Mouse (Mus musculus): ENCODE measurements around the gene Lama4. TPM values are rescaled to one million over a fixed set of nuclear protein-coding genes. Genes with fewer than 3 reads are reported as not detected.

Lama4 gene
- total and polyA plus RNA-seq, 3 experiments: not detected

DNA sequence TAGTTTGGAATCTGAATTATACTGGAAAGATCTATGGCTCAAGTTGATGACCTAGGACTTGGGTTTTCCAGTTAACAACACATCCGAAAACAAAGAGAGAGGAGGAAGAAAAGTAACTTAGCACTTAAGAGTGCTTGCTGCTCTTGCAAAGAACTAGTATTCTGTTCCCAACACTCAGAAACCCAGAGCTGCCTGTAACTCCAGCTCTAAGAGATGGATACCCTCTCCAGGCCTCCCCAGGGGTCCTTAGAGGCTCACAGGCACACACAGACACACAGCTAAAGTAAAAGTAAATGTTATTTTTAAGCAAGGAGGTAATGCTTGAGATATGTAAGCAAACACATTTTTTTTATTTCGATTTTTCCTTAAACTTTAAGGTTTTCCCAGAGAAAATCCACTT, 49.5 kb downstream of the Lama4 start:
- no peak for DNase-seq (ENCODE audit: low read depth, low spot score)
- H3K27ac ChIP-seq (ENCODE audit: control insufficient read depth, low read depth, low read length): no peak overlapping the region
- no peaks in the 10 kb centered on the region for H3K4me1 ChIP-seq (ENCODE audit: control insufficient read depth in 1 of 2, insufficient read depth in 2 of 2, low read length in 2 of 2)
- H3K36me3 ChIP-seq (ENCODE audit: control insufficient read depth in 1 of 2, insufficient read depth in 2 of 2, low read length in 2 of 2): no peaks in the 10 kb centered on the region
- no peaks in the 10 kb centered on the region for H3K9me3 ChIP-seq (replicated peaks; ENCODE audit: insufficient read depth, low read length)
- no peak for TF ChIP-seq CHD1 (IDR thresholded peaks at IDR 0.05; ENCODE audit: low read depth, low read length)
- no peak for TF ChIP-seq SMC3 (IDR thresholded peaks at IDR 0.05; ENCODE audit: low read depth, low read length)
- TF ChIP-seq MAX (IDR thresholded peaks at IDR 0.05; ENCODE audit: low read length): no peak
- no peak for TF ChIP-seq EP300 (IDR thresholded peaks at IDR 0.05; ENCODE audit: low read depth in 1 of 2, low read length in 2 of 2)
- TF ChIP-seq ZC3H11A (IDR thresholded peaks at IDR 0.05; ENCODE audit: low read depth, low read length): no peak
- no peak for TF ChIP-seq UBTF (IDR thresholded peaks at IDR 0.05; ENCODE audit: borderline replicate concordance, insufficient read depth, low read depth, low read length)
- no peak for TF ChIP-seq ZKSCAN1 (IDR thresholded peaks at IDR 0.05; ENCODE audit: low read depth, low read length)
- no peak for TF ChIP-seq BHLHE40 (IDR thresholded peaks at IDR 0.05; ENCODE audit: borderline replicate concordance, low read depth, low read length)
- no peak for TF ChIP-seq TBP (IDR thresholded peaks at IDR 0.05; ENCODE audit: low read depth, low read length)
- TF ChIP-seq ZNF384 (IDR thresholded peaks at IDR 0.05; ENCODE audit: low read depth, low read length): no peak
- TF ChIP-seq MAFK (IDR thresholded peaks at IDR 0.05; ENCODE audit: borderline replicate concordance, low read depth, low read length): no peak
- no peak for TF ChIP-seq RCOR1 (IDR thresholded peaks at IDR 0.05; ENCODE audit: low read depth, low read length)
- TF ChIP-seq HCFC1 (IDR thresholded peaks at IDR 0.05; ENCODE audit: low read depth, low read length): no peak
- no peak for TF ChIP-seq MYC (IDR thresholded peaks at IDR 0.05; ENCODE audit: low read depth, low read length)
- TF ChIP-seq MEF2A (IDR thresholded peaks at IDR 0.05; ENCODE audit: extremely low read depth, insufficient replicate concordance, low read depth, low read length, poor library complexity, severe bottlenecking): no peak
- TF ChIP-seq ZMIZ1 (IDR thresholded peaks at IDR 0.05; ENCODE audit: low read depth, low read length): no peak
- no peak for TF ChIP-seq KAT2A (conservative IDR thresholded peaks at IDR 0.05; ENCODE audit: low read depth, low read length)
- TF ChIP-seq POLR2AphosphoS2 (IDR thresholded peaks at IDR 0.05; ENCODE audit: low read length): no peak
- TF ChIP-seq MXI1 (IDR thresholded peaks at IDR 0.05; ENCODE audit: low read depth, low read length): no peak
- H3K4me3 ChIP-seq (ENCODE audit: control insufficient read depth in 1 of 2, insufficient read depth in 1 of 2, low read depth in 2 of 2, low read length in 2 of 2): no peak overlapping the region
- no peak overlapping the region for H3K9ac ChIP-seq (ENCODE audit: control insufficient read depth, low read depth, low read length, poor library complexity, severe bottlenecking)
- no peaks in the 10 kb centered on the region for H3K27me3 ChIP-seq (ENCODE audit: control insufficient read depth in 1 of 2, insufficient read depth in 2 of 2, low read length in 2 of 2)
- no peaks in the 10 kb centered on the region for H3K79me2 ChIP-seq (ENCODE audit: control insufficient read depth, insufficient read depth, low read length, poor library complexity)

DNA sequence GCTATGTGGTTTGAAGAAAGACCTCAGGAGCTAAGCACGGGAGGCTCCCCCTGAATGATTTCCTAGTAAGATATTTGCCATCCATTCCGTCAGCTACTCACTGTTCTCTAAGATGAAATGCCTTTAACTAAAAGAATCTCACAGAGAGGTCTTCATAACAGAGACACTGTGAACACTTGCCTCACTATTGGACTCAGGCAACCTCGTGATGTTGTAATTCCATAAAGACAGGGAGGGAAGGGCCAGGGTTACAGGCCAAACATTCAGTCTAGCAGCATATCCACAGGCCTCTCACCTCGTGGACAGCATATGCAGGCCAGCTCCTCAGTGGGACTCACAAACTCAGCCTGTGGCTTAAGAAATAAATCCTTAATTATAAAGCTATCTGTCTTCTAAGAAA, 52.7 kb downstream of the Lama4 start:
- no peak for DNase-seq (ENCODE audit: low read depth, low spot score)
- Histone ChIP-seq H3K79me2 (ENCODE audit: control insufficient read depth, insufficient read depth, low read length, poor library complexity) (no peaks in the 10 kb centered on the region), H3K9me3 (replicated peaks; ENCODE audit: insufficient read depth, low read length) (no peaks in the 10 kb centered on the region), H3K36me3 (ENCODE audit: control insufficient read depth in 1 of 2, insufficient read depth in 2 of 2, low read length in 2 of 2) (no peaks in the 10 kb centered on the region), H3K4me1 (ENCODE audit: control insufficient read depth in 1 of 2, insufficient read depth in 2 of 2, low read length in 2 of 2) (no peaks in the 10 kb centered on the region), H3K27ac (ENCODE audit: control insufficient read depth, low read depth, low read length) (no peak overlapping the region), H3K27me3 (ENCODE audit: control insufficient read depth in 1 of 2, insufficient read depth in 2 of 2, low read length in 2 of 2) (no peaks in the 10 kb centered on the region), H3K9ac (ENCODE audit: control insufficient read depth, low read depth, low read length, poor library complexity, severe bottlenecking) (no peak overlapping the region), H3K4me3 (ENCODE audit: control insufficient read depth in 1 of 2, insufficient read depth in 1 of 2, low read depth in 2 of 2, low read length in 2 of 2) (no peak overlapping the region)
- TF ChIP-seq ZKSCAN1 (IDR thresholded peaks at IDR 0.05; ENCODE audit: low read depth, low read length) (no peak), CHD2 (IDR thresholded peaks at IDR 0.05; ENCODE audit: low read length) (no peak), POLR2A (IDR thresholded peaks at IDR 0.05; ENCODE audit: control insufficient read depth in 1 of 2, insufficient read depth in 1 of 2, low read depth in 1 of 2, low read length in 2 of 2, poor library complexity in 1 of 2) (no peak), MXI1 (IDR thresholded peaks at IDR 0.05; ENCODE audit: low read depth, low read length) (no peak), SMC3 (IDR thresholded peaks at IDR 0.05; ENCODE audit: low read depth, low read length) (no peak), POLR2AphosphoS2 (IDR thresholded peaks at IDR 0.05; ENCODE audit: low read length) (no peak), ZC3H11A (IDR thresholded peaks at IDR 0.05; ENCODE audit: low read depth, low read length) (no peak), MYB (IDR thresholded peaks at IDR 0.05; ENCODE audit: low read depth, low read length) (no peak), TCF12 (IDR thresholded peaks at IDR 0.05; ENCODE audit: low read depth, low read length) (no peak), RAD21 (IDR thresholded peaks at IDR 0.05; ENCODE audit: low read depth, low read length) (no peak), BHLHE40 (IDR thresholded peaks at IDR 0.05; ENCODE audit: borderline replicate concordance, low read depth, low read length) (no peak), MAX (IDR thresholded peaks at IDR 0.05; ENCODE audit: low read length) (no peak)

All from MEL (cell line).